Mouse (Mus musculus): Measurements from ENCODE around the gene Fgf5.

Gene Fgf5

GRCm38 (mm10) chr5:98253838-98254821, at the start of gene Fgf5:
Fgf5 (plus strand) TSS chr5:98254184.
- DNase-seq (ENCODE audit: low spot score): peak; percentile 28

- DNase-seq (ENCODE audit: low spot score): no peak
Observed at GRCm38 (mm10) chr5:98212501-98212900, 41.5 kb upstream of the Fgf5 start.

- DNase-seq (ENCODE audit: low spot score): no peak
Observed at GRCm38 (mm10) chr5:98221956-98222355, 32.0 kb upstream of the Fgf5 start.

GRCm38 (mm10) chr5:98226710-98227109, 27.3 kb upstream of the Fgf5 start:
- DNase-seq (ENCODE audit: low spot score): no peak

- no peak for DNase-seq (ENCODE audit: low spot score)
Observed at GRCm38 (mm10) chr5:98229456-98229855, 24.5 kb upstream of the Fgf5 start.

- no peak for DNase-seq (ENCODE audit: low spot score)
Observed at GRCm38 (mm10) chr5:98238466-98238865, 15.5 kb upstream of the Fgf5 start.

- no peak for DNase-seq (ENCODE audit: low spot score)
Observed at GRCm38 (mm10) chr5:98241322-98241829, 12.6 kb upstream of the Fgf5 start.

- no peak for DNase-seq (ENCODE audit: low spot score)
Observed at GRCm38 (mm10) chr5:98245303-98245702, 8.7 kb upstream of the Fgf5 start.

GRCm38 (mm10) chr5:98245976-98246375, 8.0 kb upstream of the Fgf5 start:
- DNase-seq (ENCODE audit: low spot score): no peak

- no peak for DNase-seq (ENCODE audit: low spot score)
Observed at GRCm38 (mm10) chr5:98246826-98247225, 7.2 kb upstream of the Fgf5 start.

- peak; percentile 35 for DNase-seq (ENCODE audit: low spot score)
Observed at GRCm38 (mm10) chr5:98247516-98247915, 6.5 kb upstream of the Fgf5 start.

GRCm38 (mm10) chr5:98253147-98253546, 837 bp upstream of the Fgf5 start:
- no peak for DNase-seq (ENCODE audit: low spot score)

GRCm38 (mm10) chr5:98255176-98255575, 1.2 kb downstream of the Fgf5 start:
- DNase-seq (ENCODE audit: low spot score): no peak

GRCm38 (mm10) chr5:98255760-98256490, 1.9 kb downstream of the Fgf5 start:
- DNase-seq (ENCODE audit: low spot score): no peak

- DNase-seq (ENCODE audit: low spot score): no peak
Observed at GRCm38 (mm10) chr5:98275318-98275818, 21.4 kb downstream of the Fgf5 start.

- DNase-seq (ENCODE audit: low spot score): no peak
Observed at GRCm38 (mm10) chr5:98281993-98282392, 28.0 kb downstream of the Fgf5 start.

GRCm38 (mm10) chr5:98283696-98284478, 29.9 kb downstream of the Fgf5 start:
- DNase-seq (ENCODE audit: low spot score): no peak

GRCm38 (mm10) chr5:98290642-98291041, 36.7 kb downstream of the Fgf5 start:
- DNase-seq (ENCODE audit: low spot score): no peak

- no peak for DNase-seq (ENCODE audit: low spot score)
Observed at GRCm38 (mm10) chr5:98292388-98293048, 38.5 kb downstream of the Fgf5 start.

- DNase-seq (ENCODE audit: low spot score): no peak
Observed at GRCm38 (mm10) chr5:98293049-98293715, 39.2 kb downstream of the Fgf5 start.

- no peak for DNase-seq (ENCODE audit: low spot score)
Observed at GRCm38 (mm10) chr5:98300079-98300478, 46.1 kb downstream of the Fgf5 start.
